Mouse (Mus musculus) midbrain, embryonic 11.5 days (tissue): ENCODE measurements at regions not wholly inside any gene's neighbourhood (a gene's known extent, or its start where the extent isn't known, plus 50 kb on each side); places are given as distances from the start of the nearest gene placed in this dataset.
"Not testable (repeated sequence)": the region's sequence is repeated elsewhere in the genome, so short reads cannot be mapped to it uniquely, and the experiment has no call there.

Experiments
- ATAC-seq: fragments of 200-750 bp; cut with Nextera tagmentation; 2 replicates; pipeline ENCODE4 v1.8.0; 2017; ENCODE audit warnings: moderate TSS enrichment, moderate library complexity; ENCODE audit not compliant: low FRiP score
- DNase-seq: peaks from one replicate; pipeline ENCODE4 v3.0.0; 2015; ENCODE audit warnings: low spot score; ENCODE audit errors: missing footprints
- H3K27ac ChIP-seq: fragments of 300-500 bp; sonication (generic); 2 replicates; pipeline ENCODE4 v1.5.1; 2014; ENCODE audit warnings: low read depth, low read length
- H3K27me3 ChIP-seq: fragments of 300-500 bp; sonication (generic); 2 replicates; pipeline ENCODE4 v1.6.1; 2014; ENCODE audit warnings: mild to moderate bottlenecking, low read length, moderate library complexity, mixed read lengths; ENCODE audit not compliant: control insufficient read depth, insufficient read depth
- H3K36me3 ChIP-seq: fragments of 300-500 bp; sonication (generic); 2 replicates; pipeline ENCODE4 v1.6.1; 2014; ENCODE audit warnings: mild to moderate bottlenecking, low read length, moderate library complexity, mixed read lengths; ENCODE audit not compliant: control insufficient read depth, insufficient read depth
- H3K4me1 ChIP-seq: fragments of 300-500 bp; sonication (generic); 2 replicates; pipeline ENCODE4 v1.6.1; 2014; ENCODE audit warnings: low read length; ENCODE audit not compliant: control insufficient read depth, insufficient read depth
- H3K4me2 ChIP-seq: fragments of 300-500 bp; sonication (generic); 2 replicates; pipeline ENCODE4 v1.6.1; 2014; ENCODE audit warnings: mild to moderate bottlenecking, moderate library complexity
- H3K4me3 ChIP-seq: fragments of 300-500 bp; sonication (generic); 2 replicates; pipeline ENCODE4 v1.5.1; 2014; ENCODE audit warnings: low read depth, low read length
- H3K9ac ChIP-seq: fragments of 300-500 bp; sonication (generic); 2 replicates; pipeline ENCODE4 v1.6.1; 2014; ENCODE audit warnings: low read length
- H3K9me3 ChIP-seq: fragments of 300-500 bp; sonication (generic); 2 replicates; pipeline ENCODE4 v1.6.1; 2016; ENCODE audit warnings: low read length; ENCODE audit not compliant: control insufficient read depth
- WGBS: fragments of 180-500 bp; shearing (Covaris S2); extraction: QIAGEN DNeasy Blood & Tissue Kit; methylation state at CpG from one replicate; pipeline ENCODE4 v1.1.7; 2014; 5-methylcytosine and 5-hydroxymethylcytosine counted together

DNA sequence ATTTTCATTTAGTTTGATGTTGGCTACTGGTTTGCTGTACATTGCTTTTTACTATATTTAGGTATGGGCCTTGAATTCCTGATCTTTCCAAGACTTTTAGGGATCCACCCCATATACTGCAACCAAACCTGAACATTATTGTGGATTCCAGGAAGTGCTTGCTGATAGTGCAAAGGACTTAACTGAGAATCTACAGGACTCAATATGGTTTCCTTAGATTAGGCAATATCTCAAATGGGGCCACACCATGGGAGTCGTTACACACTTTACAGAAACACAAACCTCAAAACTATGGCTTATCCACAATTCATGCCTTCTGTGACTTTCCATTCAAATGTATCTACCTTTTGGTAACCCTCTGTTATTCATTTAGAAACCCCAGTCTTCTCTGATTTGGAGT is 488.0 kb downstream of the Dad1 start:
- not testable (repeated sequence) for DNase-seq, H3K4me3 ChIP-seq, ATAC-seq, H3K9me3 ChIP-seq, H3K27ac ChIP-seq, H3K4me2 ChIP-seq, H3K36me3 ChIP-seq, H3K4me1 ChIP-seq, H3K9ac ChIP-seq, H3K27me3 ChIP-seq
- WGBS: 81% methylated on average over 1 of the region's 1 CpGs

DNA sequence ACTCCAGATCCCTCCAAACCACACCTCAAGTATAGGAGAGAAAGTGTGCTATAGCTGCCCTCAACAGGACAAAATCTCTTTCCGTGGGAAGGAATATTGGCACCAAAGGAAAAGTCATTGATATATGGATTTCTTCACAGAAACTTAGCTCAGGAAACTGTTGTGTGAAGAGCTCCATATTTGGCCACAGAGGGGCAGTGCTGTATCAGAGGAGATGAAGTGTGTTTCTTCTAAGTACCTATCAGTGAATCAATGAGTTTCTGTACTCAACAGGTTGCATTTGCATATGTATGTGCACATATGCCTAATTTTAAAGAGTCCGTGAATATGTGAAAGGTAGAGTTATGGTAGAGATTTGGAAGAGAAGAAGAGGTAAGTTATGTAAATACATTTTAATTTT is 493.3 kb downstream of the Dad1 start:
- H3K9me3 ChIP-seq, H3K4me2 ChIP-seq, H3K9ac ChIP-seq, H3K27ac ChIP-seq, H3K36me3 ChIP-seq, DNase-seq, H3K4me1 ChIP-seq, H3K27me3 ChIP-seq, ATAC-seq, H3K4me3 ChIP-seq: not testable (repeated sequence)
- 75% methylated on average over 2 of the region's 2 CpGs for WGBS

GRCm38 (mm10) chr14:53757782-53758181 is 496.1 kb downstream of the Dad1 start:
- H3K4me2 ChIP-seq, H3K4me3 ChIP-seq, H3K9me3 ChIP-seq, H3K27ac ChIP-seq, H3K27me3 ChIP-seq, ATAC-seq, DNase-seq, H3K36me3 ChIP-seq, H3K9ac ChIP-seq, H3K4me1 ChIP-seq: not testable (repeated sequence)
- WGBS: 87% methylated on average over 4 of the region's 4 CpGs

DNA sequence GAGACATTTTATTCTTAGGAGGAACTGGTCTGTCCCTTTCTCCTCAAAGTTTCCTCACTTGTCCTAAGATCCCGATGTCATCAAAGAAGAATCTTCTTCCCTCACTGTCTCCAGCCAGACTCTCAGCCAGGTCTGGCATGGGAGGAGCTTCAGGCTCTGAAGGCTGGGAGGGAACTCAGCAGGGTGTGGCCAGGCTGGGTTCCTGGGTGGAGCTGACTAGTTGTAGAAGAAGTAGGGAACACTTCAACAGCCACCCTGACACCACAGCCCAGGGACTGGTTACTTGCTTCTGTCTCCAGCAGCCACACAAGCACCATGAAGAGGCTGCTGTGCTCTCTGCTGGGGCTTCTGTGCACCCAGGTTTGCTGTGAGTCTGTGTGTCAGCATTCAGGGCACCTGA is 496.8 kb downstream of the Dad1 start:
- not testable (repeated sequence) for H3K4me1 ChIP-seq, H3K9me3 ChIP-seq, H3K36me3 ChIP-seq, H3K27me3 ChIP-seq, ATAC-seq, H3K4me3 ChIP-seq, H3K4me2 ChIP-seq, DNase-seq, H3K27ac ChIP-seq, H3K9ac ChIP-seq
- WGBS: no CpG with 5 or more reads among the region's 1 CpGs

DNA sequence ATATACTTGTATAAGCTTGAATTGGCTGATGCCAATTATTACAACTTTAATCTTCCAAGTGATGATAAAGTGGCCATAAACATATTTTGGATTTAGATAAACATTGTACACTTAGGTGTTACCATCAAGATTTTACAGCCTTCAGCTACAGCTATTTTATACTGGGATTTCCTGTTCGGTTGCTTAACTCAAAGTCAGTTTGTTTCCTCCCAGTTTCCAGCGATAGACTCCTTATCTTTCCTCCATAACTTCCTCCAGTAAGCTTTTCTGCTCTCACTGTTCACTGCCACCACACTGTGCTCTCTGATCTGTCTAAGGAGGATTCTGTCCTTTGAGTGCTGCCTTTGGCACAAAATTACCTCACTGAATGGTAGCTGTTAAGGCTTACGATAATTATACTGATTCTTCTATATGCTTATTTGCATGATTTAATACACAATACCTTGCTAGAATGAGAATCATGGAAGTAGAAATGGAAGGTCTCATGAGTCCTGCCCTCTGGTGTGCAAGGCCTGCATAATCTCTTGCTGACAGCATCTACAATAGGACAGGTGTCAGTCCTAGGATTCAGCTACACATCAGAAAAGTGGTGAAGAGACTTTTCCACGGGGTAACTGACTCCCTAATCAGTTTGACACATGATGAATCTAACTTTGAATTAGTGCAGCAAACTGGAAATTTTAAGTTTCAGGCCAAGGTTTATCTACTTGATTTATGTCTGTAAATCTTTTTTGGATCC is 503.0 kb downstream of the Dad1 start:
- Histone ChIP-seq H3K36me3 (no peaks in the 10 kb centered on the region), H3K4me1 (no peaks in the 10 kb centered on the region), H3K9ac (no peak overlapping the region), H3K9me3 (no peaks in the 10 kb centered on the region), H3K4me2 (no peak overlapping the region), H3K27me3 (no peaks in the 10 kb centered on the region), H3K27ac (no peak overlapping the region), H3K4me3 (no peak overlapping the region)
- DNase-seq (no peak), ATAC-seq (no peak)
- WGBS: 76% methylated on average over 4 of the region's 4 CpGs

DNA sequence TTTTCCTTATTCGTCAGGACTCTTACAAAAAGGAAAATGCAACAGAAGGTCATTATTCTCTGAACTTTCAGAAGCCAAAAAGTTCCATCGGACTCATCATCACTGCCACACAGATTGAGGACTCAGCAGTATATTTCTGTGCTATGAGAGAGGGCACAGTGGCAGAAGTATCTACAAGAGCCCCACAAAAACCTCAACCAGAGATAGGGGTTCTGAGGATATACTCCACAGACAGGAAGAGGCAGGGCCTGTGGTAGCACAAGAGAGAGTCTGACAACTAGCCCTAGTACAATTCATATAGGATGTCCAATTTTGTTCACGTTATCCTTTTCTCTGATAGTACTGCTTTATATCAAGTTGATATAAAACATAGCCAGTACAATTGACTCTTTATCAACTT is 510.4 kb downstream of the Dad1 start:
- ATAC-seq: not testable (repeated sequence)
- WGBS: 93% methylated on average over 3 of the region's 3 CpGs

DNA sequence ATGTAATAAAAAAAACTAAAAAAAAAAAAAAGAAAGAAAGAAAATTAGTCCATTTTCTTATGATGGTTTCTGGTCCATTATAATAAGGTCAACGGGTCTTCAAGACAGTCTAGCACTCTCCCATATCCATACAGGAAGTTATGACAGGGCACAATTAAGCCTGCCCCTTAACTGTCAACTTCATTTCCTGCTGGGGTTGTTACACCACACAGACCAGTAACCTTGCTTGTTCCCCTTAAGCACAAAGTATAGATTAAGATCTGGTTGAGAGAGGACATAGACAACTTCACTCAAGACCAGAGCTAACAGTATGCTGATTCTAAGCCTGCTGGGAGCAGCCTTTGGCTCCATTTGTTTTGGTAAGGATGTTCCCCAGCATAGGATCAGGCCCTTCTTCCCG is 511.0 kb downstream of the Dad1 start:
- H3K9ac ChIP-seq, H3K4me2 ChIP-seq, H3K36me3 ChIP-seq, ATAC-seq, H3K27ac ChIP-seq, H3K4me1 ChIP-seq, H3K27me3 ChIP-seq, DNase-seq, H3K4me3 ChIP-seq, H3K9me3 ChIP-seq: not testable (repeated sequence)
- WGBS: 80% methylated on average over 2 of the region's 2 CpGs

More for the DNA sequence above, 510.4 kb downstream of the Dad1 start:
- H3K27ac ChIP-seq, H3K27me3 ChIP-seq, H3K4me1 ChIP-seq, H3K36me3 ChIP-seq, H3K4me2 ChIP-seq, H3K9me3 ChIP-seq, H3K9ac ChIP-seq, H3K4me3 ChIP-seq: not testable (repeated sequence)
- peak; percentile 44 for DNase-seq

DNA sequence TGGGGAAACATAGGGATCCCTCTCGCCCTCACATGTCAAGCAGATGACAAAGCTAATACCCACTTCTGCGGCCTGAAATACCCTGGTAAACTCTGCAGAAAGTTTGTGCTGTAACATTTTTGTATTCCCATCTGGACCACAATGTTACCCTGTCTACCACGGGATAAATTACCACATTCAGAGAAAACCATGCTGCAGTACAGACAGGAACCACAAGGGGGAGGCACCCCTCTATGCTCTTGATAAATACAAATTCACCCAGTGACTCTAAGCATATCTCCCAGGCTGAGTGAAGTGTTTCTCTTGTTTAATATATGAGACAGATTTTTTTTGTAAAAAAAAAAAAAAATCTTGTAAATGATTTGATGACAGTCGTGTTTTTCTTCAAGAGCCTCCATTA is 512.7 kb downstream of the Dad1 start:
- not testable (repeated sequence) for H3K36me3 ChIP-seq, ATAC-seq

GRCm38 (mm10) chr14:53737962-53738361 is 515.9 kb downstream of the Dad1 start:
- WGBS: 44% methylated on average over 4 of the region's 4 CpGs
- not testable (repeated sequence) for H3K4me3 ChIP-seq, H3K4me1 ChIP-seq, H3K9me3 ChIP-seq, H3K4me2 ChIP-seq, H3K27me3 ChIP-seq, H3K36me3 ChIP-seq, H3K9ac ChIP-seq, H3K27ac ChIP-seq
- DNase-seq (peak; percentile 85), ATAC-seq (peak; percentile 57)

More for the DNA sequence above, 512.7 kb downstream of the Dad1 start:
- H3K4me3 ChIP-seq, H3K4me1 ChIP-seq, H3K27me3 ChIP-seq, H3K9me3 ChIP-seq, H3K4me2 ChIP-seq, H3K9ac ChIP-seq, H3K27ac ChIP-seq: not testable (repeated sequence)
- DNase-seq: peak; percentile 91
- 47% methylated on average over 4 of the region's 4 CpGs for WGBS
